Mouse (Mus musculus): ENCODE measurements around the gene B3galnt2. TPM values are rescaled to one million over a fixed set of nuclear protein-coding genes. Genes with fewer than 3 reads are reported as not detected.
"Not testable (repeated sequence)": the region's sequence is repeated elsewhere in the genome, so short reads cannot be mapped to it uniquely, and the experiment has no call there.

Gene B3galnt2
- polyA plus RNA-seq, 1 experiment from 2014 or later = 37.6 TPM

GRCm38 (mm10) chr13:13968629-13969111 is 14.4 kb downstream of the B3galnt2 start:
- 78% methylated on average over 4 of the region's 4 CpGs for WGBS
- H3K27me3 ChIP-seq = no peaks in the 10 kb centered on the region
- no peak overlapping the region for H3K4me2 ChIP-seq
- ATAC-seq (ENCODE audit: insufficient number of reproducible peaks, insufficient read depth, low FRiP score, low TSS enrichment, low read depth) = peak; percentile 52; the same call in 1 of the 2 replicates
- H3K9me3 ChIP-seq = no peaks in the 10 kb centered on the region
- H3K4me3 ChIP-seq = no peak overlapping the region
- H3K4me1 ChIP-seq = no peaks in the 10 kb centered on the region
- H3K36me3 ChIP-seq = peaks cover 22% of the 10 kb centered on the region
- no peak overlapping the region for H3K27ac ChIP-seq
- H3K9ac ChIP-seq = no peak overlapping the region

- Histone ChIP-seq H3K36me3 (peaks cover 19% of the 10 kb centered on the region), H3K9me3 (no peaks in the 10 kb centered on the region), H3K27ac (no peak overlapping the region), H3K4me2 (no peak overlapping the region), H3K4me1 (no peaks in the 10 kb centered on the region), H3K27me3 (no peaks in the 10 kb centered on the region), H3K9ac (no peak overlapping the region), H3K4me3 (no peak overlapping the region)
- ATAC-seq (ENCODE audit: insufficient number of reproducible peaks, insufficient read depth, low FRiP score, low TSS enrichment, low read depth) = no peak
- WGBS = 78% methylated on average over 1 of the region's 1 CpGs
Observed at GRCm38 (mm10) chr13:13969796-13970195, 15.5 kb downstream of the B3galnt2 start.

DNA sequence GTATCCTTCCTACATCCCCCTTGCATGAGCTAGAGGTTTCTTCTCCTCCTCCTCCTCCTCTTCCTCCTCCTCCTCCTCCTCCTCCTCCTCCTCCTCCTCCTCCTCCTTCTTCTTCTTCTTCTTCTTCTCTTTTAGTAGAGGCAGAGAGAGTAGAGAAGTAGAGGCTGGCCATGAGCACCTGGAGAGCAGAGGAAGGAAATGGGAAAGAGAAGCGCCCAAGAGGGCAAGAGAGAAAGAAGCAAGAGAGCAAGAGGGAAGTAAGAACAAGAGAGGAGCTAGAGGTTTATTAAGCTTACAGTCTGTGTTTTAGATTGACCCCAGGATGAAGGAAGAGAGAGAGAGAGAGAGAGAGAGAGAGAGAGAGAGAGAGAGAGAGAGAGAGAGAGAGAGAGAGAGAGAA is 27.6 kb downstream of the B3galnt2 start:
- WGBS = 83% methylated on average over 1 of the region's 1 CpGs
- H3K9me3 ChIP-seq; H3K27me3 ChIP-seq; ATAC-seq (ENCODE audit: insufficient number of reproducible peaks, insufficient read depth, low FRiP score, low TSS enrichment, low read depth); H3K4me1 ChIP-seq; H3K4me2 ChIP-seq; H3K9ac ChIP-seq; H3K27ac ChIP-seq; H3K4me3 ChIP-seq: not testable (repeated sequence)
- peaks cover 22% of the 10 kb centered on the region for H3K36me3 ChIP-seq

DNA sequence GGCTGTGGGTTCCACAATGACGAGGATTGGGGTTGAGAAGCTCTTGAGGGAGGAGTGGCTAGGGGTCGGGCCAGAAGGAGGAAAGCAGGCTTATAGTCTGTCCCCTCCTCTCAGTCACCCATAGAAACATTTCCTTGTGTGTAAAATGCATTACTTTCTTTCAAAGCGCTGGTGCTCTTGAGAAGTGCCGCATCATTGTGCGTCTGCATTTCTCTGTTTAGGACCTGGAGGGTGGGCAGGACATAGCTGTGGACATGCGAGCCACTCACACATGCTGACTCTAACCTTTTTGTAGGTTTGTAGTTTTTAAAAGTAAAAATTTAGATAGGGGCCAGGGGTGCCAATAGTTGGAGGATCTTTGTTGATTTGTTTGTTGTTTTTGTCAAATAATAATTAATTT is 29.3 kb downstream of the B3galnt2 start:
- 89% methylated on average over 6 of the region's 6 CpGs for WGBS
- Histone ChIP-seq H3K27ac (no peak overlapping the region), H3K36me3 (peaks cover 24% of the 10 kb centered on the region), H3K4me3 (no peak overlapping the region), H3K9me3 (no peaks in the 10 kb centered on the region), H3K4me2 (no peak overlapping the region), H3K27me3 (no peaks in the 10 kb centered on the region), H3K4me1 (no peaks in the 10 kb centered on the region), H3K9ac (no peak overlapping the region)
- ATAC-seq (ENCODE audit: insufficient number of reproducible peaks, insufficient read depth, low FRiP score, low TSS enrichment, low read depth) = no peak

- H3K27me3 ChIP-seq = no peaks in the 10 kb centered on the region
- no peaks in the 10 kb centered on the region for H3K9me3 ChIP-seq
- no peak for ATAC-seq (ENCODE audit: insufficient number of reproducible peaks, insufficient read depth, low FRiP score, low TSS enrichment, low read depth)
- H3K9ac ChIP-seq = no peak overlapping the region
- no peak overlapping the region for H3K27ac ChIP-seq
- H3K4me3 ChIP-seq = no peak overlapping the region
- no peak overlapping the region for H3K4me2 ChIP-seq
- peaks cover 48% of the 10 kb centered on the region for H3K36me3 ChIP-seq
- 91% methylated on average over 2 of the region's 2 CpGs for WGBS
- H3K4me1 ChIP-seq = no peaks in the 10 kb centered on the region
Observed at GRCm38 (mm10) chr13:13989135-13989534, 34.9 kb downstream of the B3galnt2 start.

- Histone ChIP-seq H3K9ac (no peak overlapping the region), H3K4me1 (no peaks in the 10 kb centered on the region), H3K4me3 (no peak overlapping the region), H3K27me3 (no peaks in the 10 kb centered on the region), H3K36me3 (peaks cover 59% of the 10 kb centered on the region), H3K9me3 (no peaks in the 10 kb centered on the region), H3K4me2 (no peak overlapping the region), H3K27ac (no peak overlapping the region)
- 40% methylated on average over 2 of the region's 2 CpGs for WGBS
- no peak for ATAC-seq (ENCODE audit: insufficient number of reproducible peaks, insufficient read depth, low FRiP score, low TSS enrichment, low read depth)
Observed at GRCm38 (mm10) chr13:13990391-13990790, 36.1 kb downstream of the B3galnt2 start.

- ATAC-seq (ENCODE audit: insufficient number of reproducible peaks, insufficient read depth, low FRiP score, low TSS enrichment, low read depth) = no peak
- H3K36me3 ChIP-seq = peaks cover 76% of the 10 kb centered on the region
- H3K4me2 ChIP-seq = no peak overlapping the region
- no peaks in the 10 kb centered on the region for H3K27me3 ChIP-seq
- 70% methylated on average over 3 of the region's 3 CpGs for WGBS
- no peaks in the 10 kb centered on the region for H3K9me3 ChIP-seq
- no peaks in the 10 kb centered on the region for H3K4me1 ChIP-seq
- no peak overlapping the region for H3K27ac ChIP-seq
- H3K9ac ChIP-seq = no peak overlapping the region
- H3K4me3 ChIP-seq = no peak overlapping the region
Observed at GRCm38 (mm10) chr13:13993041-13993440, 38.8 kb downstream of the B3galnt2 start.

- 91% methylated on average over 5 of the region's 5 CpGs for WGBS
- Histone ChIP-seq H3K4me2 (no peak overlapping the region), H3K9me3 (no peaks in the 10 kb centered on the region), H3K27me3 (no peaks in the 10 kb centered on the region), H3K36me3 (peaks cover 80% of the 10 kb centered on the region), H3K27ac (no peak overlapping the region), H3K4me3 (no peak overlapping the region), H3K9ac (no peak overlapping the region), H3K4me1 (no peaks in the 10 kb centered on the region)
- no peak for ATAC-seq (ENCODE audit: insufficient number of reproducible peaks, insufficient read depth, low FRiP score, low TSS enrichment, low read depth)
Observed at GRCm38 (mm10) chr13:13995046-13995445, 40.8 kb downstream of the B3galnt2 start.

GRCm38 (mm10) chr13:13997476-13997875 is 43.2 kb downstream of the B3galnt2 start:
- no peak for ATAC-seq (ENCODE audit: insufficient number of reproducible peaks, insufficient read depth, low FRiP score, low TSS enrichment, low read depth)
- no peak overlapping the region for H3K27ac ChIP-seq
- no peak overlapping the region for H3K9ac ChIP-seq
- H3K4me3 ChIP-seq = no peak overlapping the region
- no peaks in the 10 kb centered on the region for H3K27me3 ChIP-seq
- H3K4me1 ChIP-seq = no peaks in the 10 kb centered on the region
- H3K4me2 ChIP-seq = no peak overlapping the region
- 90% methylated on average over 5 of the region's 5 CpGs for WGBS
- peaks cover 90% of the 10 kb centered on the region for H3K36me3 ChIP-seq
- H3K9me3 ChIP-seq = no peaks in the 10 kb centered on the region

DNA sequence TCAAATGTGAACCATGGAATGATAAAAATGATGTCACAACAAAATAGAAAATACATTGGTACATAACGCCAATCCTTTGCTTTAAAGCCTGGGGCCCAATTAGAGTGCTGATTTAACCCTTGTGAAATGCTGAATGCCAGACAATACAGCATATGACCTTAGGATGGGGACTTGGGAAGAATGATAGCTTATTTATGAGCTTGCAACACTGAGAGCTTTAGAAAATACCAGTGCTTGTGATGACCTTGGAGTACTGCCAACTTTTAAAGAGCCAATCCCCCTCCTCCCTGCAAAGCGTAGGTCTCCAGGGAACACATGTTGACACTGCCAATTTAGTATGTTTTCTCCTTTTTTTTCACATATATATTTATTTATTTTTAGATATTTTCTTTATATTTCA is 48.4 kb downstream of the B3galnt2 start:
- ATAC-seq (ENCODE audit: insufficient number of reproducible peaks, insufficient read depth, low FRiP score, low TSS enrichment, low read depth) = no peak
- H3K27me3 ChIP-seq = no peaks in the 10 kb centered on the region
- H3K9me3 ChIP-seq = no peaks in the 10 kb centered on the region
- H3K4me1 ChIP-seq = no peaks in the 10 kb centered on the region
- H3K36me3 ChIP-seq = peaks cover 81% of the 10 kb centered on the region
- H3K4me2 ChIP-seq = no peak overlapping the region
- no peak overlapping the region for H3K27ac ChIP-seq
- WGBS = 72% methylated on average over 2 of the region's 2 CpGs
- no peak overlapping the region for H3K9ac ChIP-seq
- no peak overlapping the region for H3K4me3 ChIP-seq

DNA sequence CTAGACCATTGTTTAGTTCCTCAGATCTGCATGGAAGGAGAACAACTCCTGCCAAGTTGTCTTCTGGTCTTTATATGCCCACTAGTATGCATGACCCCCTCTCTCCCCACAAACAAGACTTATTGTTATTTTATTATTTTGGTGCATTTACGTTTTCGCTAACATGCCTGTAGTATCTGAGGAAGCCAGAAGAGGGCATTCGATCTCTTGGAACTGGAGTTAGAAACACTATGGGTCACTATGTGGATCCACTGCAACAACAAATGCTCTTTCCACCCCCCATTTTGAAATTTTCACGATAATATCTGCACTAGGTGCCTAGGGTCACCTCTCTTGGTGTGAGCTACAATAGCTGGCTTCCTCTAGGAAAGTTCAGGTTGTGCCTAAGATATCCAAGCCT is 49.8 kb downstream of the B3galnt2 start:
- no peaks in the 10 kb centered on the region for H3K9me3 ChIP-seq
- WGBS = 83% methylated on average over 4 of the region's 4 CpGs
- H3K27me3 ChIP-seq = no peaks in the 10 kb centered on the region
- H3K27ac ChIP-seq = no peak overlapping the region
- no peak overlapping the region for H3K4me3 ChIP-seq
- H3K36me3 ChIP-seq = peaks cover 78% of the 10 kb centered on the region
- H3K9ac ChIP-seq = no peak overlapping the region
- H3K4me2 ChIP-seq = no peak overlapping the region
- no peaks in the 10 kb centered on the region for H3K4me1 ChIP-seq
- ATAC-seq (ENCODE audit: insufficient number of reproducible peaks, insufficient read depth, low FRiP score, low TSS enrichment, low read depth) = no peak

GRCm38 (mm10) chr13:14004999-14005398 is 50.7 kb downstream of the B3galnt2 start:
- Histone ChIP-seq H3K9ac (no peak overlapping the region), H3K27me3 (no peaks in the 10 kb centered on the region), H3K36me3 (peaks cover 77% of the 10 kb centered on the region), H3K9me3 (no peaks in the 10 kb centered on the region), H3K4me3 (no peak overlapping the region), H3K4me2 (no peak overlapping the region), H3K4me1 (no peaks in the 10 kb centered on the region), H3K27ac (no peak overlapping the region)
- WGBS = 93% methylated on average over 5 of the region's 5 CpGs
- ATAC-seq (ENCODE audit: insufficient number of reproducible peaks, insufficient read depth, low FRiP score, low TSS enrichment, low read depth) = no peak

GRCm38 (mm10) chr13:14006056-14006455 is 51.8 kb downstream of the B3galnt2 start:
- 64% methylated on average over 2 of the region's 2 CpGs for WGBS
- no peak for ATAC-seq (ENCODE audit: insufficient number of reproducible peaks, insufficient read depth, low FRiP score, low TSS enrichment, low read depth)

More at GRCm38 (mm10) chr13:14006056-14006455, 51.8 kb downstream of the B3galnt2 start:
- Histone ChIP-seq H3K36me3 (peaks cover 66% of the 10 kb centered on the region), H3K9me3 (no peaks in the 10 kb centered on the region), H3K27ac (no peak overlapping the region), H3K4me3 (no peak overlapping the region), H3K27me3 (no peaks in the 10 kb centered on the region), H3K4me2 (no peak overlapping the region), H3K9ac (no peak overlapping the region), H3K4me1 (no peaks in the 10 kb centered on the region)

Measured in embryonic facial prominence, embryonic 13.5 days (tissue).